Comparison of ENCODE assay signal across 15 mouse cellular contexts in genomic region chr7:99407598-99407997, GRCm38 (mm10). TPM values are rescaled to one million over a fixed set of nuclear protein-coding genes. Genes with fewer than 3 reads are reported as not detected.
DNase-seq lines count a peak whose midpoint lies in the region; ATAC-seq lines count a peak whose summit lies in the region.
"Had no signal": no experiment of that assay in that cellular context is flagged by ENCODE, and none has a peak within 500 bp of the region (broad histone marks: within the 10 kb centered on the region; RNA-seq: fewer than 3 reads in every experiment).

No protein-coding gene starts in this region.

- H3K27me3 ChIP-seq in limb, embryonic 15.5 days, result no peaks in the 10 kb centered on the region
- no peaks in the 10 kb centered on the region for H3K27me3 ChIP-seq in limb, embryonic 10.5 days (ENCODE audit: low read depth, poor library complexity, severe bottlenecking)
- H3K27me3 ChIP-seq: hindbrain, embryonic 15.5 days; midbrain, embryonic 15.5 days had no signal

- H3K4me1 ChIP-seq in limb, embryonic 15.5 days, result peaks cover 18% of the 10 kb centered on the region
- peaks cover 43% of the 10 kb centered on the region for H3K4me1 ChIP-seq in limb, embryonic 10.5 days
- H3K4me1 ChIP-seq: midbrain, embryonic 15.5 days had no signal

- DNase-seq in limb, embryonic 10.5 days (ENCODE audit: low spot score), result no peak
- DNase-seq in CD4-positive, CD25-positive, alpha-beta regulatory T cell, adult 2 months (ENCODE audit: low read depth, low spot score), result peak; percentile 16
- DNase-seq in c-Kit-positive CD71-negative TER-119-negative erythroid progenitor cells, embryonic 14.5 days (ENCODE audit: low read depth), result peak; percentile 35
- no peak for DNase-seq in adrenal gland, postnatal 10 days
- DNase-seq in layer of hippocampus, postnatal 36 days, result no peak
- DNase-seq: adrenal gland, postnatal 36 days; cerebellum, adult 9-10 months; forebrain, postnatal 0 days; kidney, postnatal 14 days; lung, adult 18-20 months; thymus, postnatal 25 days had no signal

- no peaks in the 10 kb centered on the region; the same call in 1 of the 2 replicates for H3K36me3 ChIP-seq in limb, embryonic 15.5 days
- H3K36me3 ChIP-seq in limb, embryonic 10.5 days, result no peaks in the 10 kb centered on the region

- peak; percentile 45; the same call in 1 of the 2 replicates for ATAC-seq in limb, embryonic 15.5 days (ENCODE audit: insufficient number of reproducible peaks, low FRiP score, low TSS enrichment, low read depth)
- ATAC-seq in megakaryocyte progenitor cell, adult 5-6 weeks (replicated peaks; ENCODE audit: poor library complexity), result peak; percentile 79
- ATAC-seq: forebrain, postnatal 0 days; midbrain, embryonic 15.5 days had no signal

- no peak overlapping the region for H3K9ac ChIP-seq in limb, embryonic 15.5 days
- H3K9ac ChIP-seq: forebrain, postnatal 0 days; hindbrain, embryonic 15.5 days; midbrain, embryonic 15.5 days had no signal

- no peaks in the 10 kb centered on the region for H3K9me3 ChIP-seq in limb, embryonic 15.5 days
- H3K9me3 ChIP-seq in limb, embryonic 10.5 days (replicated peaks), result no peaks in the 10 kb centered on the region
- H3K9me3 ChIP-seq: hindbrain, embryonic 15.5 days; midbrain, embryonic 15.5 days had no signal

- 67% methylated on average over 2 of the region's 2 CpGs for WGBS in limb, embryonic 15.5 days
- 87% methylated on average over 2 of the region's 2 CpGs for WGBS in limb, embryonic 10.5 days

- H3K4me2 ChIP-seq in limb, embryonic 15.5 days, result no peak overlapping the region
- H3K4me2 ChIP-seq: hindbrain, embryonic 15.5 days; midbrain, embryonic 15.5 days had no signal

- no peak overlapping the region for H3K27ac ChIP-seq in limb, embryonic 15.5 days
- no peak overlapping the region for H3K27ac ChIP-seq in limb, embryonic 10.5 days
- H3K27ac ChIP-seq: hindbrain, embryonic 15.5 days; midbrain, embryonic 15.5 days had no signal

- no peak overlapping the region for H3K4me3 ChIP-seq in limb, embryonic 15.5 days
- H3K4me3 ChIP-seq in limb, embryonic 10.5 days, result no peak overlapping the region
- H3K4me3 ChIP-seq: hindbrain, embryonic 15.5 days; midbrain, embryonic 15.5 days had no signal

RNA-seq across cellular contexts. Expression of gene Gdpd5, which starts 26.4 kb away (rescaled TPM):
- 13.8 and 15.9 TPM in 2 replicates for polyA plus RNA-seq in limb, embryonic 15.5 days (2015; fragmentation: Nextera tagmentation; extraction: Ambion mirVana)
- 9.9 and 12.3 TPM in 2 replicates for polyA plus RNA-seq in limb, embryonic 10.5 days (2016; fragmentation: Nextera tagmentation; extraction: Ambion mirVana)
- 0.10 TPM in 1 of 2 replicates, not detected in the other for total RNA-seq in megakaryocyte progenitor cell, adult 5-6 weeks (2015)
- 0.08 TPM in 1 of 2 replicates, not detected in the other for total RNA-seq in megakaryocyte progenitor cell, adult 5-6 weeks (2017)
- total RNA-seq in adrenal gland, postnatal 10 days (2021), result 10 to 100 TPM; 11.5 to 16.6 TPM
- 10 to 100 TPM; 19.1 to 19.9 TPM for total RNA-seq in layer of hippocampus, postnatal 36 days (2021)

RNA-seq across cellular contexts. Expression of gene Serpinh1, which starts 54.6 kb away (rescaled TPM):
- polyA plus RNA-seq in limb, embryonic 15.5 days (2015; fragmentation: Nextera tagmentation; extraction: Ambion mirVana), result 2,485 and 2,692 TPM in 2 replicates
- polyA plus RNA-seq in limb, embryonic 10.5 days (2016; fragmentation: Nextera tagmentation; extraction: Ambion mirVana), result 1,171 and 1,177 TPM in 2 replicates
- 0.05 TPM in 1 of 2 replicates, not detected in the other for total RNA-seq in megakaryocyte progenitor cell, adult 5-6 weeks (2015)
- not detected in 2 replicates for total RNA-seq in megakaryocyte progenitor cell, adult 5-6 weeks (2017)
- 100 to 1,000 TPM; 331 to 363 TPM for total RNA-seq in adrenal gland, postnatal 10 days (2021)
- 10 to 100 TPM; 25.7 to 34.6 TPM for total RNA-seq in layer of hippocampus, postnatal 36 days (2021)

RNA-seq across cellular contexts. Expression of gene Klhl35, which starts 58.2 kb away (rescaled TPM):
- polyA plus RNA-seq in limb, embryonic 15.5 days (2015; fragmentation: Nextera tagmentation; extraction: Ambion mirVana), result 0.46 and 1.3 TPM in 2 replicates
- polyA plus RNA-seq in limb, embryonic 10.5 days (2016; fragmentation: Nextera tagmentation; extraction: Ambion mirVana), result 0.21 and 0.63 TPM in 2 replicates
- 0.79 and 1.0 TPM in 2 replicates for total RNA-seq in megakaryocyte progenitor cell, adult 5-6 weeks (2015)
- 1.2 TPM in 2 replicates for total RNA-seq in megakaryocyte progenitor cell, adult 5-6 weeks (2017)
- total RNA-seq in adrenal gland, postnatal 10 days (2021), result 1 to 10 TPM in 1 of 2 experiments, under 1 TPM in 1; 0.99 to 1.2 TPM
- total RNA-seq in layer of hippocampus, postnatal 36 days (2021), result 1 to 10 TPM; 1.9 to 3.9 TPM

Comparison
In these comparisons a context has a peak if more than half of its experiments do, and no peak if none do; other contexts are left out.
1. DNase-seq: peak in CD4-positive, CD25-positive, alpha-beta regulatory T cell, adult 2 months (single experiment) and c-Kit-positive CD71-negative TER-119-negative erythroid progenitor cells, embryonic 14.5 days (single experiment); none in limb, embryonic 10.5 days (single experiment), adrenal gland, postnatal 10 days (single experiment) and layer of hippocampus, postnatal 36 days (0 of 2).
2. RNA of gene Gdpd5, which starts 26.4 kb away (total RNA-seq): 19.1 to 19.9 TPM in layer of hippocampus, postnatal 36 days and 11.5 to 16.6 TPM in adrenal gland, postnatal 10 days; 0.08 to 0.10 TPM in megakaryocyte progenitor cell, adult 5-6 weeks; every median in the first group is over 10 times any median in the second.
3. RNA of gene Serpinh1, which starts 54.6 kb away (total RNA-seq): 331 to 363 TPM in adrenal gland, postnatal 10 days and 25.7 to 34.6 TPM in layer of hippocampus, postnatal 36 days; 0.05 TPM in megakaryocyte progenitor cell, adult 5-6 weeks; every median in the first group is over 10 times any median in the second.